Mouse (Mus musculus) embryonic facial prominence, embryonic 14.5 days (tissue): ENCODE results near the gene Efna1. TPM values are rescaled to one million over a fixed set of nuclear protein-coding genes. Genes with fewer than 3 reads are reported as not detected.

ENCODE experiments used
- ATAC-seq: fragments of 200-750 bp; cut with Nextera tagmentation; 2 replicates; pipeline ENCODE4 v1.8.0; 2017; ENCODE audit warnings: low read depth, moderate number of reproducible peaks, moderate TSS enrichment
- DNase-seq: peaks from one replicate; pipeline ENCODE4 v3.0.0-alpha.2; 2015; ENCODE audit warnings: low spot score
- H3K27ac ChIP-seq: fragments of 300-500 bp; sonication (generic); replicated peaks from 2 replicates; pipeline ENCODE4 v1.5.1; 2014; ENCODE audit warnings: low read depth, mild to moderate bottlenecking, low read length, moderate library complexity
- H3K27me3 ChIP-seq: fragments of 300-500 bp; sonication (generic); replicated peaks from 2 replicates; pipeline ENCODE4 v1.6.1; 2014; ENCODE audit warnings: low read length; ENCODE audit not compliant: control insufficient read depth, insufficient read depth
- H3K36me3 ChIP-seq: fragments of 300-500 bp; sonication (generic); 2 replicates; pipeline ENCODE4 v1.6.1; 2014; ENCODE audit warnings: low read length, mixed read lengths; ENCODE audit not compliant: control insufficient read depth, insufficient read depth
- H3K4me1 ChIP-seq: fragments of 300-500 bp; sonication (generic); 2 replicates; pipeline ENCODE4 v1.6.1; 2014; ENCODE audit warnings: antibody characterized with exemption, low read length; ENCODE audit not compliant: control insufficient read depth, insufficient read depth
- H3K4me2 ChIP-seq: fragments of 300-500 bp; sonication (generic); 2 replicates; pipeline ENCODE4 v1.6.1; 2014; ENCODE audit warnings: low read depth, mild to moderate bottlenecking, low read length, moderate library complexity, mixed read lengths
- H3K4me3 ChIP-seq: fragments of 300-500 bp; sonication (generic); 2 replicates; pipeline ENCODE4 v1.5.1; 2014; ENCODE audit warnings: low read depth, mild to moderate bottlenecking, low read length
- H3K9ac ChIP-seq: fragments of 300-500 bp; sonication (generic); 2 replicates; pipeline ENCODE4 v1.6.1; 2014; ENCODE audit warnings: low read depth, mild to moderate bottlenecking, low read length, moderate library complexity, mixed read lengths
- H3K9me3 ChIP-seq: fragments of 300-500 bp; sonication (generic); 2 replicates; pipeline ENCODE4 v1.6.1; 2016; ENCODE audit warnings: low read length; ENCODE audit not compliant: control insufficient read depth
- WGBS: fragments of 180-500 bp; shearing (Covaris S2); extraction: QIAGEN DNeasy Blood & Tissue Kit; methylation state at CpG from one replicate; pipeline ENCODE4 v1.1.7; 2014; 5-methylcytosine and 5-hydroxymethylcytosine counted together
- polyA plus RNA-seq: library from polyadenylated mRNA; unstranded; fragments of >200 nt; fragmentation: Nextera tagmentation; extraction: Ambion mirVana; gene quantifications from 2 replicates; pipeline ENCODE4 v1.2.1, GENCODE M21; 2014

The Efna1 gene
- polyA plus RNA-seq, result 33.8 and 35.8 TPM in 2 replicates

DNA sequence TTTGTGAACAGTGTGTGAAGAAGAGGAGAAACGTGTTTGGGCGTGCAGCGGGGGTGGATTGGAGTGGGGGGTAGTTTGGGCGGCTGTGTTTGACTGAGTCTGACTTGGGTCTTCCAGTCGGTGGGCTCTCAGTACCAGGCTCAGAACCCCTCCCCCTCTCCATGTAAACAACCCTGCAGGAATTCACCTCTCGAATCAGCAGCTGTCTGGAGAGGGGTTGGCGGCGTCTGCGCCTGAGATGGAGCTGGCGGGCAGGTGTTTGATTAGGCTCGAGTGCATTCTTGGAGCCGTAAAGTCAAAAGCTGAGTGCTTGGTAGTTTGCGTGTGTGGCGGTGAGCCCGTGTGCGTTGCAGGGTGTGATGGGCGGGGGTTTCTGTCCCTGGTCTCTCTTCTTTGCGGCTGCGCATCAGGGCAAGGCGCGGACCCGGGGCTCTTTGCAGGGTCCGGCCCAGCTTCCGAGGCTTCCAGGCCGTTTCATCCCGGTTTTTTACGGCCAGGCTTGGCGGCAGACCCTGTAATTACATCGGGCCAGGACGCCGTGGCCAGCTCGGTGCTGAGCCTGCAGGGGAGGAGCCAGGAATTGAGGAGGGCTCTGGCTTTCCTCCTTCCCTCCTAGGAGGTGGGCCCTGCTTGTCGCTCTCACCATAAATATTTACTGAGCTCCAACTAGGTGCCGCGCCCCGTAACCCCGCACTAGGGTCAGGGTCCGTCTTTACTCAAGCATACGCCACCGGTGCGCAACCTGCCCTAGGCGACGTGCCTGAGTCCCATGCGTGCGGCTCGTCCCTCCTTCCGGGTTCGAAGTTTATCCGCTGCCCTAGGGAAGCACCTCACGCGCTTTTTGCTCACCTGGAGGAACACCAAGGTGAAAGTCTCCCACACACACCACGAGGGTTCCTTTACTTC, at the start of gene Efna1:
Gene Efna1, minus strand, starts transcription at position 537 of the 906 bp plus-strand sequence.
- peak within 1 kb of the TSS; percentile 82 for H3K27ac ChIP-seq
- 1% methylated on average over 45 of the region's 52 CpGs for WGBS
- DNase-seq, result peak; percentile 66

DNA sequence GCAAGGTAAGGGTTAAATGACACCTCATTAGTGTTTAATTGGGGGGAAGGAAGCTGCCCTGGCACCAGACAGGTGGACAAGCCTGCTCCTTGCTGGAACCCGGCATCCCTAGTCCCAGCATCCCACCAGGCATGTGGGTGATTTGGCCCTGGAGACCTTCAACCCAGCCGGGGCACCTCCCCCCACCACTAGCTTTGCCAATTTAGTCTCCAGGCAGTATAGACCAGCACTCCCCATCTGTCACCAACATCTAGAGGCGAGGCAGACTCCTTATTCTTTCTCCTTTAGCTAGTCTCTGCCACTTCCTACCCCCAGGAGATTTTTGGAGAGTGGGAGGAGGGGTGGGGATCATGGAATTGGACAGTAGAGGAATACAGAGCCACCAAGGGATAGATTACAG, 49.4 kb upstream of the Efna1 start:
- Histone ChIP-seq H3K27me3 (no peaks in the 10 kb centered on the region), H3K4me1 (0 out of 2 replicates have a peak, but pooled peaks cover 3% of the 10 kb centered on the region), H3K4me2 (no peak overlapping the region), H3K27ac (no peak overlapping the region), H3K4me3 (no peak overlapping the region), H3K9ac (no peak overlapping the region), H3K36me3 (peaks cover 31% of the 10 kb centered on the region), H3K9me3 (no peaks in the 10 kb centered on the region)
- DNase-seq (no peak), ATAC-seq (no peak)
- 48% methylated on average over 3 of the region's 3 CpGs for WGBS

More for the DNA sequence above, at the start of gene Efna1:
- peak within 1 kb of the TSS; percentile 50 for H3K4me3 ChIP-seq
- H3K4me1 ChIP-seq, result peaks cover 27% of the 10 kb centered on the region
- H3K4me2 ChIP-seq, result peak within 1 kb of the TSS; percentile 80
- 0 out of 2 replicates have a peak, but pooled peaks cover 3% of the 10 kb centered on the region for H3K36me3 ChIP-seq
- peak; percentile 28; the same call in 1 of the 2 replicates for ATAC-seq
- peak within 1 kb of the TSS; percentile 71 for H3K9ac ChIP-seq
- no peaks in the 10 kb centered on the region for H3K9me3 ChIP-seq
- 0 out of 2 replicates have a peak, but pooled peaks cover 7% of the 10 kb centered on the region for H3K27me3 ChIP-seq

DNA sequence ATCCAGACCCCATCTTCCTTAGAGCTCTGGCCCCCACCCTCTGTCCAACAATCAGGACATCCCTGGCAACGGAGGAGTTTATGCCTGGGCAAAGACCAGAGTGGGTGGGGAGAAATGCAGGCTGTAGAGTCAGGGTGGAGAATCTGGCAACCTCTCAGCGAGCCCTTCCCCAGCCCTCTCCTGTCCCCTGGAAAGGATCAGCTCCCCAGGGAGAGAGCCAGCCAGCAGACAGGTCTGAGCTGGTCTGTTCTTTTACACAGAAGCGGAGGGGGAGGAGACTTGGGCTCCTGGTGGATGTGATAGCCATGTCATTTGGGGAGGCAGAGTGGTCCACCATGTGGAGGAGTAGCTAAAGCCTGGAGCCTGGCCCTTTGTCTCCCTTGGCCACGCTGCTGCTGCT, 47.7 kb upstream of the Efna1 start:
- H3K27me3 ChIP-seq, result no peaks in the 10 kb centered on the region
- 0 out of 2 replicates have a peak, but pooled peaks cover 3% of the 10 kb centered on the region for H3K4me1 ChIP-seq
- peak; percentile 47; the same call in 1 of the 2 replicates for ATAC-seq
- H3K9ac ChIP-seq, result no peak overlapping the region
- H3K4me2 ChIP-seq, result 0 out of 2 replicates have a peak overlapping the region, but pooled peaks have one; percentile 18
- H3K4me3 ChIP-seq, result no peak overlapping the region
- 25% methylated on average over 4 of the region's 4 CpGs for WGBS
- no peaks in the 10 kb centered on the region for H3K9me3 ChIP-seq
- no peak overlapping the region for H3K27ac ChIP-seq
- peaks cover 14% of the 10 kb centered on the region for H3K36me3 ChIP-seq
- peak; percentile 78 for DNase-seq

DNA sequence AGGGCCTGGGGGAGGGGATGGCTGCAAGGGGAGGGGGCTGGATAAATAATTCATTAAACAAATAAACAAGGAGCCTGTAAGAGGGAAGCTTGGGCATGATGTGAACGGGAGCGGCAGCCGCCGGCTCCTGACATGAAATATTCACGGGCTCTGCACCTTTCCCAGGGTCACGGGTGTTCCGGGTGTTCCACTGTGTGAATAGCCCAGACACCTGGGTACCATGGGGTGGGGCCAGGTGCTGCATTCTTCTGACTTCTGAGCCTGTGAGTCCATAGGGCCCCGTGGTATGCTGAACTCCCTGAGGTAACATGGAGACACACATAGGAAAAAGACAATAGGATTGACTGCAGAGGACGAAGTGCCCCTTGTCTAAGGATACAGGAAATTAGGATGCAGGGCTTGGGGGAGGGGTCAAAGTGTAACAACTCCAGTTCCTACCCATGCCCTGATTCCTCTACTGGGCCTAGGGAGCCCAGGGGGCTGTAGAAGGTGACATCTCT, 46.5 kb upstream of the Efna1 start:
- Histone ChIP-seq H3K9me3 (no peaks in the 10 kb centered on the region), H3K9ac (no peak overlapping the region), H3K36me3 (peaks cover 2% of the 10 kb centered on the region; the same call in 1 of the 2 replicates), H3K4me3 (no peak overlapping the region), H3K4me1 (peaks cover 4% of the 10 kb centered on the region; the same call in 1 of the 2 replicates), H3K27me3 (no peaks in the 10 kb centered on the region), H3K4me2 (no peak overlapping the region), H3K27ac (no peak overlapping the region)
- DNase-seq (no peak), ATAC-seq (no peak)
- 49% methylated on average over 9 of the region's 9 CpGs for WGBS

DNA sequence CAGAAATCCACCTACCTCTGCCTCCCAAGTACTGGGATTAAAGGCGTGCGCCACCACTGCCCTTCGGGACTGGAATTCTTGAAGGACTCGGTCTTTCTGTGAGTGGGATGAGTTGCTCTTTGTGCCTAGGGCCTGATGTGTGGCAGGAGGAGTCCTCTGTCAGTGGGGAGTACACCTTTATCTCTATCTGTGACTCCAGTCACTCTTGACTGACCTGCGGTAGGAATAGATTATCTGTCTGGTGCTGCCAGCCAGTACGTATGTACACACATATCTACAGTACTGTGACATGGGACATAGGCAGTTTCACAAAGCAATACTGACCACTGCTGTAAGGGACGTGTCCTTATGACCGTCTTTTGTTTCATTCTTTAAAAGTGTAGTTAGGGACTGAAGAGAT, 44.9 kb upstream of the Efna1 start:
- H3K27me3 ChIP-seq, result peaks cover 9% of the 10 kb centered on the region; the same call in 1 of the 2 replicates
- H3K4me2 ChIP-seq, result no peak overlapping the region
- H3K4me3 ChIP-seq, result no peak overlapping the region
- no peaks in the 10 kb centered on the region for H3K36me3 ChIP-seq
- WGBS, result 93% methylated on average over 8 of the region's 8 CpGs
- no peak overlapping the region for H3K9ac ChIP-seq
- H3K9me3 ChIP-seq, result no peaks in the 10 kb centered on the region
- ATAC-seq (no peak), DNase-seq (no peak)
- H3K4me1 ChIP-seq, result peaks cover 16% of the 10 kb centered on the region
- no peak overlapping the region for H3K27ac ChIP-seq

DNA sequence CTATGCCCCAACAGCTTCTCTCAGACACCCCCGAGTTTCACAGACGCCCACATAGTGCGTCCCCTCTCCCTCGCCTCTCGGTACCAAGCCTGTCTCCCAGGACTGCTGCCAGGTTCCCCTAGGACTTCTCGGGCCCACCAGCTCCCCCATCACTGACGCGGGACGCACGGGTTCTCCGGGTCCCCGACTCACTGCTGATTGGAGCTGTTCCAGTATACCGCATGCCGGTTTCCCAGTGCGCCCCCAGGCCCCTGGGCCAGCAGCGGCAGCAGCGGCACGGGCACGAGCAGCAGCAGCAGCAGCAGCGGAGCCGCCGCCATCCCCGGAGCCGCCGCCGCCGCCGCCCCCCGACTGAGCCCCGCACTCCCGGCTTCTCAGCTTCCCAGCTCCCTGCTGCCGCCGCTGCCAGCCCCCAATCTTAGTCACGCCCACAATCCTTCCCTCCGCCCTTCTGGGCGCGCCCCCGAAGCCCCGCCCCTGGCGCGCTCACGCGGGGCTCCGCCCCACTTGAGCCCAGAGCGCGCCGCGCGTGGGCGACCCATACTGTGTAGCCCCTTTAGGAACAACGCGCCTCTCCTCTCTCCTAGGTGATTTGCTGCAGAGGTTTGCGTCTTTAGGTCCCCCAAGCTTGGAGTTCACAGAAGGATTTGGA, 41.7 kb upstream of the Efna1 start, which contains the start of gene Efna3:
Gene Efna3, minus strand, starts transcription at position 452 of the 652 bp plus-strand sequence.
- ATAC-seq (peak; percentile 32), DNase-seq (peak; percentile 92)
- H3K9me3 ChIP-seq, result no peaks in the 10 kb centered on the region
- H3K9ac ChIP-seq, result peak within 1 kb of the TSS; percentile 73
- H3K27ac ChIP-seq, result no peak within 1 kb of the TSS; the same call in 1 of the 2 replicates
- 0% methylated on average over 39 of the region's 53 CpGs for WGBS
- peak within 1 kb of the TSS; percentile 97 for H3K4me2 ChIP-seq
- H3K4me1 ChIP-seq, result peaks cover 32% of the 10 kb centered on the region
- H3K27me3 ChIP-seq, result peaks cover 31% of the 10 kb centered on the region
- no peaks in the 10 kb centered on the region for H3K36me3 ChIP-seq
- peak within 1 kb of the TSS; percentile 70 for H3K4me3 ChIP-seq

DNA sequence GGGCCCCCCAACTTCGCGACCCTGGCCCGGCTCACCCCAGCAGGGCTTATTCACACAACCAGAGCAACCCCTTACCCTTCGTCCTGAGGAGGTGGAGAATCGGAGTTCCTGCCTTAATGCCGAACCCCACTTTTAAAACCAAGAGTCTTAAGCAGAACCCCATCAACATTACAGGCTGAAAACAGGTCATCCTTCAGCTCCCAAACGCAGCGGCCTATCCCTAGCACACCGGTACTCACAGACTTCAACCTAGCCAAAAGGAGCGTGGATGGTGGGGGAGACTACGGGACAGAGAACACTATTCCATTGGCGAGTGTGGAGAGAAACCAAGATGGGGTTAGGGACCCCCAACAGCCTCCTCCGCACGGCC, 41.2 kb upstream of the Efna1 start:
- DNase-seq (no peak), ATAC-seq (no peak)
- no peaks in the 10 kb centered on the region for H3K9me3 ChIP-seq
- H3K4me2 ChIP-seq, result peak overlapping the region; percentile 97
- H3K27me3 ChIP-seq, result peaks cover 31% of the 10 kb centered on the region
- 2% methylated on average over 9 of the region's 14 CpGs for WGBS
- peaks cover 35% of the 10 kb centered on the region for H3K4me1 ChIP-seq
- H3K9ac ChIP-seq, result peak overlapping the region; percentile 73
- H3K27ac ChIP-seq, result no peak overlapping the region; the same call in 1 of the 2 replicates
- H3K36me3 ChIP-seq, result no peaks in the 10 kb centered on the region
- peak overlapping the region; percentile 70 for H3K4me3 ChIP-seq
